Mouse (Mus musculus) embryonic facial prominence, embryonic 13.5 days (tissue): ENCODE data around the gene Olfr1104. TPM values are rescaled to one million over a fixed set of nuclear protein-coding genes. Genes with fewer than 3 reads are reported as not detected.

Experiments used
- ATAC-seq: fragments of 200-750 bp; cut with Nextera tagmentation; 2 replicates; pipeline ENCODE4 v1.8.0; 2017; ENCODE audit warnings: low read depth; ENCODE audit not compliant: insufficient number of reproducible peaks, insufficient read depth, low FRiP score, low TSS enrichment
- H3K27ac ChIP-seq: fragments of 300-500 bp; sonication (generic); 2 replicates; pipeline ENCODE4 v1.5.1; 2015; ENCODE audit warnings: moderate library complexity, mild to moderate bottlenecking, inconsistent platforms
- H3K27me3 ChIP-seq: fragments of 300-500 bp; sonication (generic); 2 replicates; pipeline ENCODE4 v1.6.1; 2015; ENCODE audit warnings: mild to moderate bottlenecking, inconsistent platforms
- H3K36me3 ChIP-seq: fragments of 300-500 bp; sonication (generic); 2 replicates; pipeline ENCODE4 v1.6.1; 2015; ENCODE audit warnings: mild to moderate bottlenecking, inconsistent platforms
- H3K4me1 ChIP-seq: fragments of 300-500 bp; sonication (generic); 2 replicates; pipeline ENCODE4 v1.6.1; 2015; ENCODE audit warnings: inconsistent platforms
- H3K4me2 ChIP-seq: fragments of 300-500 bp; sonication (generic); 2 replicates; pipeline ENCODE4 v1.6.1; 2015; ENCODE audit warnings: moderate library complexity, mild to moderate bottlenecking, inconsistent platforms
- H3K4me3 ChIP-seq: fragments of 300-500 bp; sonication (generic); 2 replicates; pipeline ENCODE4 v1.5.1; 2015; ENCODE audit warnings: mild to moderate bottlenecking, inconsistent platforms
- H3K9ac ChIP-seq: fragments of 300-500 bp; sonication (generic); 2 replicates; pipeline ENCODE4 v1.6.1; 2015; ENCODE audit warnings: mild to moderate bottlenecking, inconsistent platforms
- H3K9me3 ChIP-seq: fragments of 300-500 bp; sonication (generic); 2 replicates; pipeline ENCODE4 v1.6.1; 2016; ENCODE audit warnings: inconsistent platforms
- WGBS: fragments of 180-500 bp; shearing (Covaris S2); methylation state at CpG from one replicate; pipeline ENCODE4 v1.1.7; 2015; ENCODE audit warnings: mixed read lengths; 5-methylcytosine and 5-hydroxymethylcytosine counted together
- polyA plus RNA-seq: library from polyadenylated mRNA; unstranded; fragments of >200 nt; fragmentation: Nextera tagmentation; extraction: Ambion mirVana; gene quantifications from 2 replicates; pipeline ENCODE4 v1.2.1, GENCODE M21; 2015

Olfr1104 gene
- not detected in 2 replicates for polyA plus RNA-seq

DNA sequence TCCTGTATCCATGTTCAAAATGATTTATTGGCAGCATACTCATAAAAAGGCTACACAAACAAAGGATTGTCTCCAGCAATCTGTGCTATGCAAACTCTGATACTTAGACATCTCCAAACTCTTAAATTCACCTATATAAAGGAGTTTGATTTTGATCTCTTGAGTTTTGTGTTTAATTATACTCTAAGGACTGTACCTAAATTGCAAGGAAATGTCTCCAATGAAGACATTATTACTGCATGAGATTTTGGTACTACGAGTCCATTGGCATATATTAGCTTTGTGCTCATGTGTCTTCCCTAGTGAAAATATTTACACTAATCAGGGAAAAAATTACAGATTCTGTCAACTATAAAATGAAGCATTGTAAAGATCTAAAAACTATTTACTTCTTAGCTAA, at the start of gene Olfr1104:
Gene Olfr1104 (minus strand): TSS at position 101 of the 400 bp plus-strand sequence.
- H3K4me2 ChIP-seq, result no peak within 1 kb of the TSS
- ATAC-seq, result no peak

DNA sequence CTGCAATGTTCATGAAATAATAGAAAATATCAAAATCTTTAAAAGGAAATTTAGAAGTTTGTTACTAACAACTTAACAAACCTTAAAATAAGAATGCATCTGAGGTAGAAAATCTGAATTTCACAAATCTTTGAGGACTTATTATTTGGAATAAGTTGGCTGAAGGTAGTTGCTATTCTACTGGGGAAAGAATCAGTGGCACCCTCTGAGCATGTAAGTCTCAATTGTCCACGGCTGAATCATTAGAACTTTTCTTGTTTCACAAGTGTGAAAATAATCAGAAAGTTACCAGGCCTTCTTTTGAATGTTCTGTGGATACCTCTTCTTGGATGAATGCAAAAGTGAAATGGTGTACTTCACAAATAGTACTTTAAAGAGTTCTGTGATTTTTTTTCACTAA, 48.8 kb upstream of the Olfr1104 start, which contains the start of gene Olfr1107:
Gene Olfr1107 (minus strand): TSS at position 101 of the 400 bp plus-strand sequence.
- 93% methylated on average over 1 of the region's 1 CpGs for WGBS
- Histone ChIP-seq H3K4me3 (no peak within 1 kb of the TSS), H3K9me3 (no peaks in the 10 kb centered on the region), H3K4me1 (no peaks in the 10 kb centered on the region), H3K9ac (no peak within 1 kb of the TSS), H3K27ac (no peak within 1 kb of the TSS), H3K4me2 (no peak within 1 kb of the TSS), H3K36me3 (no peaks in the 10 kb centered on the region), H3K27me3 (no peaks in the 10 kb centered on the region)
- ATAC-seq, result no peak

More for the DNA sequence above, at the start of gene Olfr1104:
- Histone ChIP-seq H3K27ac (no peak within 1 kb of the TSS), H3K9ac (no peak within 1 kb of the TSS), H3K4me3 (no peak within 1 kb of the TSS), H3K4me1 (no peaks in the 10 kb centered on the region), H3K36me3 (no peaks in the 10 kb centered on the region), H3K27me3 (no peaks in the 10 kb centered on the region), H3K9me3 (no peaks in the 10 kb centered on the region)
- WGBS, result 73% methylated on average over 1 of the region's 1 CpGs

DNA sequence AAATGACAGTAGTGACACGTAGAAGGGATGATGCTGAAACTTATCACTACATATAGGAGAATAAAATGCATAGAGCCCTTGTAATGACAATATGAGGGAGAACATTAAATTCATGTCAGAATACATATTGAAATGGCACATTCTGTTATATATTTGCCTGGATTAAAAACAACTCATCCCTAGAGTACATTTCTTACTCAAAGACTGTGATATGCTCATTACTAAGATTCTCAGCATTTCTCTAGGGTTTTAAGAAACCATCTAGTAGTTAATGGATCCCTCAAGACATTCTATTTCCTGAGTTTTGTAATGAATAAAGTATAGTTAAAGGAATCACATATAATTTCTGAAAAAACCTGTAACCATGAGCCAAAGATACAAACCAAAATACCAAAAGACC, 25.3 kb upstream of the Olfr1104 start, which contains the start of gene Olfr1106:
Gene Olfr1106 (minus strand): TSS at position 101 of the 400 bp plus-strand sequence.
- Histone ChIP-seq H3K4me2 (no peak within 1 kb of the TSS), H3K9me3 (no peaks in the 10 kb centered on the region), H3K4me3 (no peak within 1 kb of the TSS), H3K27me3 (no peaks in the 10 kb centered on the region), H3K4me1 (no peaks in the 10 kb centered on the region), H3K9ac (no peak within 1 kb of the TSS), H3K36me3 (no peaks in the 10 kb centered on the region), H3K27ac (no peak within 1 kb of the TSS)
- no peak for ATAC-seq
- 73% methylated on average over 1 of the region's 1 CpGs for WGBS

DNA sequence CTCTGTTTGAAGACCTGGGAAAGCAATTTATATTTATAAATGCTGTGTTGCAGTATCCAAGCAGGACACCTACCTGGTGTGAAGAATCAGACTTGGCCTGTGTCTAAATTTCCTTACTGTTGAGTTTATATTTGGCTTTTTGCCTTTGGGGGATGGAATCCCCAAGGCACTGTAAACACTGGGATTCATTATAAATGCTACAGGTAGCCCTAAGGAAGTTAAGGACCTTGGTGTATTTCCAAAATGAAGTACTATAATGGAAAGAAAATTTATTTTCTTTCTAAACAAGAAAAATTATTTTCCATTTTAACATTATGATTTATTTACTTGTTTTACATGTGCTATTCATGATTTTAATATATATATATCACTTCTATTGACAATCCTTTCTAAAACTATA, 9.6 kb upstream of the Olfr1104 start, which contains the start of gene Olfr1105:
Gene Olfr1105 (minus strand): TSS at position 101 of the 400 bp plus-strand sequence.
- H3K4me3 ChIP-seq, result no peak within 1 kb of the TSS
- H3K4me2 ChIP-seq, result no peak within 1 kb of the TSS
- no peaks in the 10 kb centered on the region for H3K9me3 ChIP-seq
- no peak within 1 kb of the TSS for H3K9ac ChIP-seq
- no peak within 1 kb of the TSS for H3K27ac ChIP-seq
- H3K36me3 ChIP-seq, result no peaks in the 10 kb centered on the region
- no peaks in the 10 kb centered on the region for H3K27me3 ChIP-seq
- H3K4me1 ChIP-seq, result no peaks in the 10 kb centered on the region
- ATAC-seq, result no peak

DNA sequence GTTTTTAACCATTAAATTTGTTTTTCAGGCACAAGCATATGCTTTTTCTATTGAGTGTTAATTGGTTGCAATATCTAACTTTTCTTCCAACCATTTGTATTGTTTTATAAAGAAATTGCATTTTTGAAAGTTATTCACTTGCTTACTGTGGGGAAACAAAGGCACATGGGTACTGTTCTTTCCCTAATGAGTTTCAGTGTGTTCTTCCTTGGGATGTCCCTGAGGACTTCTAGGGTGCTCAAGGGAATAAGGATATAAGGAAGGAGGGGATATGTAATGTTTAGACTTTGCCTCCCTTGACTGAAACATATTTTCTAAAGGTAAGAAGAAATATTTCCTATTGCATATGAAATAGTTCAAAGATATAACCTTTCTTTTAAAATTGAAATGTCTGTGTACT, 28.8 kb downstream of the Olfr1104 start, which contains the start of gene Olfr1102:
Gene Olfr1102 (plus strand): TSS at position 301 of the 400 bp plus-strand sequence.
- H3K36me3 ChIP-seq, result no peaks in the 10 kb centered on the region
- no peak within 1 kb of the TSS for H3K9ac ChIP-seq
- H3K4me2 ChIP-seq, result no peak within 1 kb of the TSS
- no peak within 1 kb of the TSS for H3K4me3 ChIP-seq
- H3K9me3 ChIP-seq, result no peaks in the 10 kb centered on the region
- no peaks in the 10 kb centered on the region for H3K4me1 ChIP-seq
- no peak for ATAC-seq
- H3K27me3 ChIP-seq, result no peaks in the 10 kb centered on the region
- no peak within 1 kb of the TSS for H3K27ac ChIP-seq

DNA sequence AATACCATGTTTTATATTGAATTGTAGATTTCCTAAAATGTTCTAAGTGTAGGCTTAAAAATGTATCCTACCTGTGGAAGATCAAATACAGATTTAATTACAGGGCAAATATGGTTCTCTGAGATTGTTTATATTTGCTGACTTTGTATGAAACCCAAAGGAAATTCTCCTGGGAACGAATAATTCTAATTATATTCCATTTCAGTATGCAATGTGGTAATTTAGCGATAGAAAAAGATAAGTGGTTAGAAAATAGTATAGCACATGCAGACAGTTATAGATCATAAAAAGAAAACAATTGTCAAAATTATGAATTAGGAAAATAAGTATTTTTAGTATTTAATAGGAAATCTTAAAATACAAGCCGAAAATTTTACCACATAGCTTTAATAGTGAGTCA, 35.8 kb downstream of the Olfr1104 start, which contains the start of gene Olfr1101:
Gene Olfr1101 (minus strand): TSS at position 101 of the 400 bp plus-strand sequence.
- Histone ChIP-seq H3K4me2 (no peak within 1 kb of the TSS), H3K4me3 (no peak within 1 kb of the TSS), H3K36me3 (no peaks in the 10 kb centered on the region), H3K9me3 (no peaks in the 10 kb centered on the region), H3K4me1 (no peaks in the 10 kb centered on the region), H3K9ac (no peak within 1 kb of the TSS), H3K27me3 (no peaks in the 10 kb centered on the region), H3K27ac (no peak within 1 kb of the TSS)
- WGBS, result 73% methylated on average over 3 of the region's 3 CpGs
- ATAC-seq, result no peak

DNA sequence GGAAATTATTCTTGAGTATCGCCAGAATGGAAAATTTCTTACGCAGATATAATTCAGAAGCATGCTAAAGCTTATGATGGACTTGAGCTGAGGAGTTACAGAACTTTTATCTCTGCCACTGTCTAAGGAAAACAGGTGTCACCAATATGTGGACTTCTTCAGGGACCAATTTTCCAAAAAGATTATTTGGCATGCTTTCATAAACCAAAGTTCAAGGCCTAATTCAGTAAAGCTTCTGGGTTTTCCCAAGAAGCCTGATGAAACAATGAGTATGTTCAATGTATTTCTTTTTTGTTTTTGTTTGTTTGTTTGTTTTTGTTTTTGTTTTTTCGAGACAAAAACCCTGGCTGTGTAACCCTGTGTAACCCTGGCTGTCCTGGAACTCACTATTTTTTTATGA, 47.0 kb downstream of the Olfr1104 start, which contains the start of gene Olfr1100:
Gene Olfr1100 (minus strand): TSS at position 101 of the 400 bp plus-strand sequence.
- Histone ChIP-seq H3K9ac (no peak within 1 kb of the TSS), H3K27ac (no peak within 1 kb of the TSS), H3K4me3 (no peak within 1 kb of the TSS), H3K4me2 (no peak within 1 kb of the TSS), H3K9me3 (no peaks in the 10 kb centered on the region), H3K4me1 (no peaks in the 10 kb centered on the region), H3K27me3 (no peaks in the 10 kb centered on the region), H3K36me3 (no peaks in the 10 kb centered on the region)
- WGBS, result 79% methylated on average over 3 of the region's 3 CpGs
- ATAC-seq, result no peak

Other genes with a start within 250 kb of the Olfr1104 start
- gene Olfr1093, start 244.6 kb downstream of the Olfr1104 start, polyA plus RNA-seq, result not detected in 2 replicates
- not detected in 2 replicates for gene Olfr141, start 217.1 kb downstream of the Olfr1104 start, polyA plus RNA-seq
- not detected in 2 replicates for gene Olfr1094, start 202.4 kb downstream of the Olfr1104 start, polyA plus RNA-seq
- gene Olfr1095, start 175.4 kb downstream of the Olfr1104 start, polyA plus RNA-seq, result not detected in 2 replicates
- not detected in 2 replicates for gene Gm13723, start 152.3 kb downstream of the Olfr1104 start, polyA plus RNA-seq
- gene Olfr1097, start 134.9 kb downstream of the Olfr1104 start, polyA plus RNA-seq, result not detected in 2 replicates
- not detected in 2 replicates for gene Olfr1098, start 102.5 kb downstream of the Olfr1104 start, polyA plus RNA-seq
- gene Olfr1099, start 66.4 kb downstream of the Olfr1104 start, polyA plus RNA-seq, result not detected in 2 replicates
- gene Olfr1100, start 47.1 kb downstream of the Olfr1104 start, polyA plus RNA-seq, result not detected in 2 replicates
- not detected in 2 replicates for gene Olfr1101, start 35.9 kb downstream of the Olfr1104 start, polyA plus RNA-seq
- not detected in 2 replicates for gene Olfr1102, start 28.7 kb downstream of the Olfr1104 start, polyA plus RNA-seq
- gene Olfr1105, start 9.5 kb upstream of the Olfr1104 start, polyA plus RNA-seq, result not detected in 2 replicates
- gene Olfr1106, start 25.2 kb upstream of the Olfr1104 start, polyA plus RNA-seq, result not detected in 2 replicates
- not detected in 2 replicates for gene Olfr1107, start 48.7 kb upstream of the Olfr1104 start, polyA plus RNA-seq
- not detected in 2 replicates for gene Olfr1109, start 68.9 kb upstream of the Olfr1104 start, polyA plus RNA-seq
- not detected in 2 replicates for gene Olfr259, start 87.5 kb upstream of the Olfr1104 start, polyA plus RNA-seq
- 0.08 TPM in 1 of 2 replicates, not detected in the other for gene Olfr1110, start 113.2 kb upstream of the Olfr1104 start, polyA plus RNA-seq
- gene Olfr1111, start 125.5 kb upstream of the Olfr1104 start, polyA plus RNA-seq, result not detected in 2 replicates
- not detected in 2 replicates for gene Olfr1112, start 160.7 kb upstream of the Olfr1104 start, polyA plus RNA-seq
- gene Olfr1113, start 181.9 kb upstream of the Olfr1104 start, polyA plus RNA-seq, result not detected in 2 replicates
- not detected in 2 replicates for gene Olfr1115, start 220.9 kb upstream of the Olfr1104 start, polyA plus RNA-seq
- gene Olfr1116, start 240.5 kb upstream of the Olfr1104 start, polyA plus RNA-seq, result not detected in 2 replicates